Mouse (Mus musculus) CH12.LX (cell line): ENCODE data around the gene D17H6S53E.

Experiments
- BHLHE40 ChIP-seq: IDR thresholded peaks from 2 replicates; pipeline ENCODE4 v1.6.1; 2011; ENCODE audit warnings: mild to moderate bottlenecking, low read depth, low read length, improper control_type of control experiment
- E2F4 ChIP-seq: IDR thresholded peaks from 2 replicates; pipeline ENCODE4 v1.6.1; 2011; ENCODE audit warnings: low read depth, low read length, improper control_type of control experiment; ENCODE audit not compliant: insufficient replicate concordance
- MAX ChIP-seq: IDR thresholded peaks from 2 replicates; pipeline ENCODE4 v1.6.1; 2011; ENCODE audit warnings: low read length, improper control_type of control experiment
- MXI1 ChIP-seq: IDR thresholded peaks from 2 replicates; pipeline ENCODE4 v1.6.1; 2011; ENCODE audit warnings: mild to moderate bottlenecking, low read depth, low read length, improper control_type of control experiment
- POLR2A ChIP-seq: IDR thresholded peaks from 2 replicates; pipeline ENCODE4 v1.6.1; 2011; ENCODE audit warnings: low read depth, mild to moderate bottlenecking, improper control_type of control experiment, low read length
- SMC3 ChIP-seq: IDR thresholded peaks from 2 replicates; pipeline ENCODE4 v1.6.1; 2011; ENCODE audit warnings: low read depth, low read length, improper control_type of control experiment

GRCm38 (mm10) chr17:35162730-35163129 is 36.6 kb downstream of the D17H6S53E start:
- TF ChIP-seq POLR2A (no peak), SMC3 (no peak), MXI1 (no peak), E2F4 (no peak), MAX (no peak), BHLHE40 (no peak)
